Mouse (Mus musculus) cerebellum, adult 8-10 months (tissue): Measurements from ENCODE around the gene Atp5d.
"Not testable (repeated sequence)": the region's sequence is repeated elsewhere in the genome, so short reads cannot be mapped to it uniquely, and the experiment has no call there.

Experiments
- DNase-seq: peaks from one replicate; pipeline ENCODE4 v3.0.0; 2022

Gene Atp5d

DNA sequence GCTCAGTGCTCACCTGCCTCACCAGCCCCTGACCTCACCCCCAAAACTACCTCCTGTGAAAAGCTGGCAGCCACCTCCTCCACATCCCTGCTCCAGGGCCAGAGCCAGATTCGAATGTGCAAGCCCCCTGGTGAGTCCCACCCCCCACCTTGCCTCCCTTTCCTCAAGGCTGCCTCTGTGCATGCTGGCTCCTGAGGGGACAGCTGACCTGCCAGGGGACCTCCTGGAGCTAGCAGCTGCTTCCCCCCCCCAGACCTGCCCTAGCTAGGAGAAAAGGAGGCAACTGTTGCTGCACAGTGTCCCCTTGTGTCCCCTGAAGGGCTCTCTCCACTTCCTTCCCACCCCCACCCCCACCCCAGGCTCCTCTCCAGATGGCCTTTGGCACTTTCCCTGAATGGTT is 16.8 kb downstream of the Atp5d start:
- no peak for DNase-seq

DNA sequence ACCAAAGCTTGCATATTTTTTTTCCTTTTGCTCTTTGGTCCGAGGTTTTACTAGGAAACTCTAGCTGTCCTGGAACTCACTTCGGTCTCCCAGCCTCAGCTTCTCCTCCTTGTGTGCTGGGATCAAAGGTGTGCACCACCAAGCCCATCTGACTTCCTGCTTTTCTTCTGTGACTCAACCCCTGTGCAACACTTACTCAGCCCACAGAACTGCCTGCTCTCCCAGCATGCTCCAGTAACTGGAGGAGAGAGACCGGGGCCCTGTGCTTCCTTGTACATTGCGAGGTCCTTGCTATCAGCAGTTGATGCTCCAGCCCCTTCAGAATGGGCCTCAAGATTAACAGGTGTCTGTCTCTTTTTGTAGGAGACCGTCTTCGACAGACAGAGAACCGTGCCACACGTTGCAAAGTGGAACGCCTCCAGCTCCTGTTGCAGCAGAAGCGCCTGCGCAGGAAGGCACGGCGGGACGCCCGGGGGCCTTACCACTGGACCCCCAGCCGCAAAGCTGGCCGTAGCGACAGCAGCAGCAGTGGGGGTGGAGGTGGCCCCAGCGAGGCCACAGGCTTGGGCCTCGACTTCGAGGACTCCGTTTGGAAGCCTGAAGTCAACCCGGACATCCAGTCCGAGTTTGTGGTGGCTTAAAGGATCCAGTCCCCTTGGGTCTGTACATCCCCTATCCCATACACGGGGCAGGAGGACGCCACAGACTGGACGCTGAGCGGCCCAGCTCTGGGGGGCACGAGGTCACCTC is 17.7 kb downstream of the Atp5d start:
- no peak for DNase-seq

DNA sequence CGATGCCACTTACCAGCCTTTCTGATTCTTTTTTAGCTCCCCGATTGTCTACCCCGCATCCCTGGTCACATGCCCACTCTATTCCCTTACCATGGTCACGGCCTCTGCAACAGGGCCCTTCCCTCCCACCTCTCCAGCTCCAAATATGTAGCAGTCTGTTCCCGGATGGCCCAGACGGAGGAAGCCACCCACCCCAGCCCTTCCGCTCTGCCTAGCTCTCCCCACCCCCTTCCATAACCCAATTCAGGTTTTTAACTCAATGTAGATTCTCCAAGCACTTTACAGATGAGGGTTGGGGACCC is 18.3 kb downstream of the Atp5d start:
- DNase-seq, result no peak

DNA sequence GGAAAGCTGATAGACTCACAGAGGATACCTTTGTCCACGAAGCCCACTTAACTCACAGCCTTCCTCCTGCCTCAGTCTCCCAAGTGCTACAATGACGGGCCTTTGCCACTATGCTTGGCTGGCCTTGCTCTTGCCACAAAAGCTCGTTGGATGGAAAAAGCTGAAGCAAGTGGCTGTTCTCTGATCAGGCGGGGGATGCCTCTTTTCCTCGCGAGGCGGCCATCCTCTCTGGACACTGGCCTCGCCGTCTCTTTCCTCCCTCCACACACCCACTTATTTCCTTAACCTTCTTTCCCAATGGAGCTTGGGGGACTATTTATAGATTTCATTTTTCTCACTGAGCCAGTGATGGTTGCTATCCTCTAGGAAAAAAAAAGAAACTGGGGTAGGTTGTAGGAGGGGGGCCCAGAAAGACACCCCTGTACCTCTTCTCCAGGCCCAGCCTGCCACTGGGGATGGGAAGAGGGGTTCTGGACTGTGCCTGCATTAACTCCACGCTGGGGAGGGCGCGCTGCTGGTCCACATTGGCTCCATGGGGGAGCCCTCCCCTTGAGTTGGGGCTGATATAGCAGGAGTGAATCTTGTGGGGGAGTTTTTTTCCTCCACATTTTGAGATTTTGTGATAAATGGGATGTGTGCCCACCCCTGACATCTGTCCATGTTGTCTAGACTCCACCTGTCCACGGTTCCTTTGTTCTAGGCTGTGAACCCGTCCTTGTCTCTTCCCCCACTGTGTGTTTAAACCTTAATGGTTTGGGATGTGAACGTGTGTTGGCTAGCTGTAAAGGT is 18.9 kb downstream of the Atp5d start:
- no peak for DNase-seq

DNA sequence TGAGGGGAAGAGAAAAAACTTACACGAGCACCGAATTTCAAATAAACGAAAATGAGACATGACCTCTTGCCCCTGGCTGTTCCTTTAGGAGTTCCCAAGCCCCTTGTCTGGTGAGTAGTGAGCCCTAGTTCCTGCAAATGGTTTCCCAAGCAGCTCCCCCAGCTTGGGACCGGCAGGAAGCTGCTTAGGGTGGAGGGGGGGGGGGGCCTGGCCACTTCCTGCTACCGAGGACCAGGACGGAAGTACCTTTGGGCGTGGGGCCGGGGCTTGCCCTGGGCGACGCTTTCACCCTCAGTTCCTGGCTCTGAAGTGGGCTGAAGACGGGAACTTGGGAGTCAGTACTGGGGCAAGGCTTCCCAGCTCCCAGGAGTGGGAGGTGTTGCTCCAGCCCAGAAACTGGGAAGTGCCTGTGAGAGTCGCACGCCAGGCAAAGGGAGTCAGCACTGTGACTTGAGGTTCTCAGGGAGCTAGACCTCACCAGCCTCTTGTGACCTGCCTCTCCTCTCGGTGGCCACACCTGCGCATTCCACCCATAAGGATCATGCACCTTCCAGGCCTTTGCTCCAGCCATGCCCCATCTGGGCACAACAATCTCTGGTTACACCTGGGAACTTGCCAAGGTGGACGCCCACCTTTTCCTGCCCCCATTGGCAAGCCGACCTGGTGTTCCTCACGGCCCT is 20.0 kb downstream of the Atp5d start:
- DNase-seq, result no peak

DNA sequence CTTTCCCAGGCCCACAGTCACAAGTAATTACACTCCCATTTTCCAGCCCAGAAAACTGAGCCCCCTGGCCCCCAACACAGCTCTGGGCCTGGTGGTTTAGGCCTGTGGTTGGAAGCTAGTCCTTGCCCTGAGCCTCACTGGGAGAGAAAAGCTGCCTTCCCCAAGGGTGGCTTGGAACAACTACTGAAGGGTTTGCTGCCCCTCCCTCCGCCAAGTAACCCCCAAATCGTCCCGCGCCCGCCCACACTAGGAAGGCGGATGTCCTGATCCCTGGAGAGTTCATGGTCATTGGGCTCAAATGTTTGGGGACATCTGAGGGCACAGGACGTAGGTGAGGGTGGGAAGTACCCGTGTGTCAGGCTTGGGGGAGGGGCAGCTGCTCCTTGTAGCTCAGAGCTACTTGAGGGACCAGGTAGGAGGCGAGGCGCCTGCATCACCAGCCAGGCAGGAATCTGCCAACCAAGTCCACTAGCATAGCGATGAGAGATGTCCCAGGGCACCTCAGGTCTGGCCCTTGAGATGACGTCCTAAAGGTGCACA is 20.7 kb downstream of the Atp5d start:
- peak; percentile 62 for DNase-seq

DNA sequence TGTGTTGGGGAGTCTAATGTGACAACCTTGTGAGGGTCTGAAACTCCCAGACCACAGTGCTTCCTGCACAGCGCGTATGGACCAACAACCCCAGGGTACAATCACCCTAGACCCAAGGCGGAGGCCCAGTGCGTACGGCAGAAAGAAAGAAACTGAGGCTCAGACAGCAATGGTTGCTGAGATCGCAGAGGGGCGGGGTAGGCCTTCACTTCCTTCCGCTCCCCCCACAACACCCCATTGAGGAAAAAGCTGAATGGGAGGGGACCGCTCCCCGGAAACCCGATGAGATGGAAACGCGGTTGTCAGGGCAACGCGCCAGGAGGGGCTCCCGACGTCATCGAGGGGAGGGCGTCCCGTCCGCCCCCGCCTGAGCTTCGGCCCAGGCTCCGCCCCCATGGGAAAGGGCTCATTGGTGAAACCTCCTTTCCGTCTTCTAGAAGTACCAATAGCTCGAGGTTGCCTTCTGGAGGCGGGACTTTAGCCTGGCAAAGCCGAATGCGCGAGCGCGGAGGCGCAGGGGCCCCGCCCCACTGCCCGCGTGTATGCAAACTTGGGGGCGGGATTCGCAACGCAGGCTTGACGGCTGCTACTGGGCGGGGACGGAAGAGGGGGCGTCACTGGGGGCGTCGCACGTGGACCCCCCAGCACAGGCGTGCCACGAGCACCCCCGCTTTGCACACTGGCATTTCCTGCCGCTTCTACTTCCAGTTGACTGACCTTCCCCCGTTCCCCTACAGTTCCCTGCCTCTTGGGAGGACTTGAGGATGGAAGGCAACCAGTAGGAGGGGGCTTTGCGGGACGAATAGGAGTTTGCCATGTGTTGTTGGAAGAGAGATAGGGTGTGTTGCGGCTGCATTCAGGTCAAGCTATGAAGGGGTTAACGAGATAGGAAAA is 21.4 kb downstream of the Atp5d start:
- DNase-seq, result peak; percentile 98

DNA sequence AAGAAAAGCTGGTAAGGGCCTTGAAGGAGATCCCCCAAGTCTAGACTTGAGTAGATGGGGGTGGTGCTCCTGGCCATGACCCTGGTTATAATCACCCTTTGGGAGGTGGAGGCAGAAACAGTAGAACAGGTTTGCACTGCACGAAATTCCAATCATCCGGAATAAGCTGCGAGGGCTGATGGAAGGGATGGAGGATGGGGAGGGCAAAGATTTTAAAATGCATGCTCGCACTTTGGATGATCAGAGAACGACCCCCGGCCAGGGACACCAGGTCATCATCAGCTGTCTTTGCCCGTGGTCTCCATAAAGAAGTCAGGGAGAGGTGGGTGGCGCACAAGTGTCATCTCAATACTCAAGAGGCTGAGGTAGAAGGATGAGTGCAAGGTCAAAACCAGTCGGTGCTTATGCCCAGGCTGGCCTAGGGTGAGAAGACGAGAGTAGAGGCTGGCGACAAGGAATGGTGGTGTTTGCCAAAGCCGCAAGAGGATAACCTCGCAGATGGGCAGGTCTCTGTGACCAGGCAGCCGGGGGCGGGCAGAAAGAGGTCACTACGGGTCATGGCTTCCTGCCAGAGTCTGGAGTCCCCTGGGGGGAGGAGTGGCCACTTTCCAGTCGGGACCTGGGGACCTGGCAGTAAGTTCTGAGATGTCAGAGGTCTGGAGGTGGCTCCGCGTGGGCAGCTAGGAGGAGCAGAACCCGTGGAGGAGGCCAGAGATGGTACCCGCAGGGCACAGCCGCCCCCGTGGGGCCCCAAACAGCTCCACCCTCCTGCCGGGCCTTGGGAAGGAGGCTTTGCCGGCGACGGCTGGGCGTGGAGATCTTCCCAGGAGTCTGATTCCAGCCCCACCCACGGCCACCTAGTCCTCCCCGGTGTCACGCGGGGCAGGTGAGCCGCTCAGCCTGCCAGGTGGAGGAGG is 22.3 kb downstream of the Atp5d start:
- peak; percentile 80 for DNase-seq

DNA sequence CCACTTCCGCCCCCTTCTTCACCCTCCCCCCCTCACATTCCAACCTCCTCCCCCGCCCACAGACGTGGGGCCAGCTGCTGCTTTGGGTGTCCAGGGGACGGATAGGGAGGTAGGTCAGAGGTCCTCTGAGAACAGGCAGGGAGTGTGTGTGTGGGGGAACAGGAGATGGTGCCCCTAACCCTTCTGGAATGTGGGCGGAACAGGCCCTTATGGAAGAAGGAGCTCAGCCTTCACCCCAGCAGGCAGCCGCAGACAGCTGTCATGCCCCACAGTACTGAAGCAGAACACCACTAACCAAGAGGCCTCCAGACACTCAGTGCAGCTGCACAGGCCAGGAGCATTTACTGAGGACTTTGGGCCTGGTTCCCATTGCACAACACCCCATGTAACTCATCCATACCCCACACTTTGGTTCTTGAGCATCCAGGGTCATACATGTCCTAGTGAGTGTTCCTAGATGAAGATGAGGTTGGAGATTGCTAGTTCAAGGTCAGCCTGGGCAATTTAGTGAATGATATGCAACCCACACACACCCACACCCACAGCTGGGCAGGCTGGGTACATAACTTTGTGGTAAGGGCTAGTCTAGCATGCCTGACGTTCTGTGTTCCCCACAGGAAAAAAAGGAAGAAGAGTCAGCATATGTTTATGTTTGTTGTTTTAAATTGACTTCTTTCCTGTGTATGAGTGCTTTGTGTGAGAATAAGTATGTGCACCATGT is 23.2 kb downstream of the Atp5d start:
- DNase-seq, result peak; percentile 41

DNA sequence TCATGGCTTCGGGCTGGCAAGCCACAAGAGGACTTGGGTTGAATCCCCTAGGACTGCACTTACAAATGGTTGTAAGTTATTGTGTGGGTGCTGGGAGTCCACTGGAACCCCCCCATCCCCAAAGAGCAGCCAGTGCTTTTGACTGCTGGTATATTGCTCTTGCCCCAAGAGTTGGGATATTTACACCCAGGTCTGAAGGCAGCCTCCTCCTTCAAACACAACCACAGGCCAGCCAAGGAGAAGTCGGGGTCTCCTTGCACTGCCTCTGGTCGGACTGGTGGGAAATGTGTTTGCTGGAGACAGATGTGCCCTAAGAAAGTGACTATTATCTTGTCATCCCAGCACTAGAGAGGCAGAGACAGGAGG is 23.8 kb downstream of the Atp5d start:
- DNase-seq, result no peak

DNA sequence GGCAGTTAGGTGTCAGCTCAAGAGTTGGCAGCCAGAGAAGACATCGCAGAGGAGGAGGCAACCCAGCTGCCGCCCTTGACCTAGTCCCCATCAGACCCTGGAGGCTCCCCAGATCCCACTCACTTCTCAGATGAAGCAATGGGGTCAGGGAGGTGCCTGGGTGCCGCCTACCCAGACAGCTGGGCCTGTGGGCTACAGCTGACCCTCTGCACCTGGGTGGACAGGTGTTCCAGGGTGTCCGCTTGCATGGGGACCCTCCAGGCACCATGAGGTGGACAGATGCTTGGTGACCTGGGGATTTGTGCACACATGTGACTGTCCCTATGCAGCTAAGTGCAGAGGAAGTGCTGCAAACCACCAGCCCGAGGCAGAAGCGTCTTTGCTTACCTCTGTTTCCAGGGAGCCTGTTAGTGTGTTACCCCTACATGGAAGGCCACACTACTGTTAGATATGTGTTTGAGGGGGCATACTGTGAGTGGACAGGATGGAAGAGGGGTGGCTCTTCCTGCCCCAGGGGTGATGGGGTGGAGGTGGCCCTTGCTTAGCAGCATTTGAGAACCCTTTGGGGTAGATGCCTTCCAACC is 24.4 kb downstream of the Atp5d start:
- no peak for DNase-seq

DNA sequence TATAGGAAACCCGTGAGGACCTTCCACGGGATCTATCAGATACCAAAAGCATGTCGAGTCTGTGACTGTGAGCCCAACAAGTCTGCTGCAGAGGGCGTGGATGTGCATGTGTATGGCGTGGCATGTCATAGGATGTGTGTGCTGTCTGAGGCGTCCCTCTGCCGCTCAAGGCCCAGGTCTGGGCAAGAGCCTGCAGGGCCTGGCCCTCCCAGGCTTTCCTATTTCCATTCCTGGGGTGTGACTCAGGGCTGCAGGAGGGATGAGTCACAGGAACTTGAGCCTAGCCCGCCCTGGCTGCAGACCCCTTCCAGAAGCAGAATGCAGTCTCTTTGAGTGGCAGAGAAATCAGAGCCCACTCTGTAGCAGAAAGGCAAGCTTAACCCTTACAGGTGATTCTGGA is 25.3 kb downstream of the Atp5d start:
- DNase-seq, result peak; percentile 42

DNA sequence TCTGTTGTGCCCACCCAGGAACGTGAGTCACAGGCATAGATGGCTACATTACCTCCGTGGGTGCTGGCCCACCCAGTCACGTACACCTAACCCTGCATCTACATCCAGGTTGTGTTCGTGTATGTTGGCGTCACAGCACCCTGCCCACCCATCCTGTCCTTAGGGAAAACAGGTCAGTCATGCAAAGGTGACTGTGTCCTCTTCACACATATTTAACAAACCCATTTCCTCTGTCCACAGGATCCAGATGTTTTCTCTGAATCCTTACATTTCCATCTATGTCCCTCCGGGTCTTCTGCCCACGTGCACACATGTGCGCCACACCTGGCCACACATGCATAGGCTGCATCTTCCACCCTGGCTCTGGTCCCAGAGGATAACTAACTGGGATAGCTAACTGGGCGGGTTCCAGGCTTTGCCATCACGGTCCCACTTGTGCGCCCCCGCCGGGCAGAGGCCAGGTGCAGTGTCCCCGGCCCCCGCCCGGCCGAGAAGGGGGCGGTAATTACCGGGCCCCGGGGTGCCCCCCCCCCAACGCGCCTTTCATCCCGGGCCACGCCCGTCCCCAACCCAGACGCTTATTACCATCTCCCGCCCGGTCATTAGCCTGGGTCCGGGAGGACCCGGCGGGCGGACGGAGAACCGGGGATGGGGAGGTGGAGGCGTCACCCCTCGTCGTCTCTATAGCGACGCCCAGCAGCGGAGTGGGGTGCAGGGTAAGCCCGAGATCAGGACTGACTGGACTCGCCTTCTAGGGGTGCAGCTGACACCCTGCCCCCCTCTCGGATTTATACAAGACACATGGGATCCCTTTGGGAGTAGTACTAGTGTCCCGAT is 25.9 kb downstream of the Atp5d start:
- DNase-seq, result peak; percentile 71

DNA sequence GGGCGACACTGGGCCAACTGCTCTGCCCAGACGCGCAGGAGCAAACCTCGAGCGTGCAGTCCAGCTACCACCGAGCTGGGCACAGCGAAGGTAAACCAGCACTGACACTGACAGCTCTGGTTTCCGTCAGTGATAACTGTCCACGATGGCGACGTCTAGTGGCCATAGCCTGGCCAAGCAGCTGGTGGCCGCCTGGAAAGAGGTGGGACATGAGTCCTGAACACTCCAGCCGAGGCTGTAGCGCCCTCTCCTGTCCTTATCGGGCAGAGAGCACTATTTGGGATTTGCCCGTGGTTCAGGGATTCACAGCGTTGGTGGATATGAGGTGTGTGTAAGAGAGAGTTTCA is 26.5 kb downstream of the Atp5d start:
- DNase-seq, result peak; percentile 98

DNA sequence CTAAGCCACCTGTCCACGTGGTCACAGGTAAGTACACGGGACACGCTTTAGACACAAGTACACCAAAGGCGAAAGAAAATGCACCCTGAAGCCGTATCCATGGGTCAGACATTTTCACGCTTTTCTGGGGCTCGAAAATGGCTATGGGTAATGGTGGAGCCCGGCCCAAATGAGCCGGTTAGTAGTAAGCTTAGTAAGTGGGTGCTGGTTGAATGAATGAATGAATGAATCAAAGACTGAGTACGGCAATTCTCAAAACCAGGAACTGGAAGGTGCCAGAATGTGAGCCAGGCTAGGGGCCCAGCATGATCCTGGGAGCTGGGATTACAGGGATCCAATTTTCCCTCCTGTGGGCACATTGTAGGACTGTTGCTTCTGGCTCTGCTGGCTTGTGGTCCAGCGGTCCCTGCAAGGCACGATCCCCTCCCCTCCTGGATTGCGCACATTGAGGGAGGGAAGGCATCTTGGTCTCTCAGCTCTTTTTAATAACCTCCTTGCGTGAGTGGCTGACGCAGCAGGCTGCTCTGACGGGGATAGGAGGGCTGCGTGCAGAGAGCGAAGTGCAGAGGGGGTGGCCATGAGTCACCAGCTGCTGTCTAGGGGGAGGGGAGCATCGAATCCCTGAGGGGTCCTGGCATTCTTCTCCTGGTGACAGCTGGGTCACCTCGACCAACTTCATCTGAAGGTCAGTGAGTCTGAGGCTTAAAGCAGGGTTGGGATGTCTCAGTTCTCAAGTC is 27.1 kb downstream of the Atp5d start, which contains the start of gene Cirbp:
Gene Cirbp (plus strand): TSS at position 594 of the 737 bp plus-strand sequence.
- DNase-seq, result peak; percentile 61

DNA sequence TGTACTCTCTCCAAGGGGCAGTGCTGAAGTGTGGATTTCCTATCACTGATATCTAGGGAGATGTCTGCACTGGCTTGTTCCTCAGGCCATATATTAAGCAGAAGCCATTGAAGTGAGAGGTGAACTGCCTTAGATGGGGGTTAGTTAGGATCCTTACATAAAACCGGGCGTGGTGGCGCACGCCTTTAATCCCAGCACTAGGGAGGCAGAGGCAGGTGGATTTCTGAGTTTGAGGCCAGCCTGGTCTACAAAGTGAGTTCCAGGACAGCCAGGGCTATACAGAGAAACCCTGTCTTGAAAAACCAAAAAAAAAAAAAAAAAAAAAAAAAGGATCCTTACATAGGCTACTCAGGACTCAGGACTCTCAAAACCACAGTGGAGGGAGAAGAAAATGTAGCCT is 27.7 kb downstream of the Atp5d start:
- not testable (repeated sequence) for DNase-seq

DNA sequence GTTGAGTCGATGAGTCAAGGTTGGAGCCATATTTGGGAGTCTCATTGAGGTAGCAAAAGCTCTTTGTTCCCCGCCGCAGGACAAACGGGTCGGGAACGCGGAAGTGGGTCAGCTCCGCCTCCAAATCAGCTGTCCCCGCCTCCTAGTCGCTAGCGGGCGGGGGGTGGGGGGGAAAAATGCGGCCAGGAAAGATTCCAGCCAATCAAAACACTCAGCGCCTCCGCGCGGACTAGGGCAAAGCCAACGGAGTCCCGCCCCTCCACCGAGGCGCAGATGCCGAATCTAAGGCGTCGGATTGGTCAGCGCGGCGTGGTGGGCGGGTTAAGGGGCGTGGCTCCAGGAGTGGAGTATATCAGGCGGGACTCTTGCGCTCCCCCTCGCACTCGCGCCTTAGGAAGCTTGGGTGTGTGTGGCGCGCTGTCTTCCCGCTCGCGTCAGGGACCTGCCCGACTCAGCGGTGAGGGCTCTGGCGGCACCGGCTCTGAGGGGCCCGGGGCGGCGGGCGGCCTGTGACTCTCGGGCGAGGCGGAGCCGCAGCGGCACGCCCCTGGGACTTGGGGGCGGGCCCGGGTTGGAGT is 29.1 kb downstream of the Atp5d start:
- peak; percentile 99 for DNase-seq

DNA sequence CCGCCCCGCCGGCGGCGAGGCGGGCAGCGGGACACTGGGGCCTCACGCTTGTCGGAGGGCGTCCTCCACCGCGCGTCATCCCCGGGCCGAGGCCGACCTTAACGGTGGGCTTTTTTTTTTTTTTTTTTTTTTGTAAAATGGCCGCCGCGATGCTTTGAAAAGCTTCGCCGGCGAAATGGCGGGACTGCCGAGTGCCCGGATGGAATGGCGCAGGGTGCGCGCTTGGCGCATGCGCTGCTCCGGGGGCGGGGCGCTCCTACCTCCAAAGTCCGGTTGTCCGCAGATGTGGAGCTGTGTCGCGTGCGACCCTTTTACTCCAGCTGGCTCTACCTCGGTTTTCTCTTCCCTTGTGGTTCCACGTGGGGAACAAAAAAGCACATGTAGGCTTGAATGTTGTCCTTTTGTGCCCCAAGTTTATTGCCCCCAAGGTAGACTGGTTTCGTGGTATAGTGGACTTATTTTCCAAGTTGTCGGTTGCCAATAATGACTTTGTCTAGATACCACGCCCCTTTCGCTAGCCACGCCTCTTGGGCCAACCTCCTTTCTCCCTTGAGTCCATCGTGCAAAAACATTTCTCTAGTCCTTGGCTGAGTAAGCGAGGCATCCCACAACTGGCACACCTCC is 29.7 kb downstream of the Atp5d start:
- peak; percentile 94 for DNase-seq
